14 mouse cellular contexts compared by ENCODE assay signal in genomic region chr9:77175870-77176269, GRCm38 (mm10).
"Had no signal": no experiment of that assay in that cellular context is flagged by ENCODE, and none has a peak within 500 bp of the region (broad histone marks: within the 10 kb centered on the region; RNA-seq: fewer than 3 reads in every experiment).

No protein-coding gene starts in this region.

- ATAC-seq: liver, embryonic 12.5 days had no signal

- DNase-seq: kidney, adult 9 months; kidney, postnatal 36 days; layer of hippocampus, adult 9-11 months; layer of hippocampus, postnatal 36 days; lung, embryonic 14.5 days; lung, postnatal 10 days; lung, postnatal 4 days; thymus, adult 2 months; thymus, postnatal 25 days had no signal

- H3K4me2 ChIP-seq: limb, embryonic 15.5 days; liver, embryonic 12.5 days; lung, embryonic 14.5 days; neural tube, embryonic 12.5 days had no signal

- H3K4me3 ChIP-seq: limb, embryonic 15.5 days; liver, embryonic 12.5 days; myocyte; neural tube, embryonic 12.5 days had no signal

- H3K27me3 ChIP-seq: limb, embryonic 15.5 days; liver, embryonic 12.5 days; neural tube, embryonic 12.5 days had no signal

- H3K4me1 ChIP-seq: limb, embryonic 15.5 days; liver, embryonic 12.5 days; neural tube, embryonic 12.5 days had no signal

- H3K9me3 ChIP-seq: limb, embryonic 15.5 days; liver, embryonic 12.5 days; neural tube, embryonic 12.5 days had no signal

- H3K9ac ChIP-seq: limb, embryonic 15.5 days; liver, embryonic 12.5 days; lung, embryonic 14.5 days; neural tube, embryonic 12.5 days had no signal

- H3K36me3 ChIP-seq: limb, embryonic 15.5 days; liver, embryonic 12.5 days; neural tube, embryonic 12.5 days had no signal

- H3K27ac ChIP-seq: kidney, postnatal 0 days; limb, embryonic 15.5 days; liver, embryonic 12.5 days; neural tube, embryonic 12.5 days had no signal
